Mouse (Mus musculus): ENCODE results near the gene 4930595D18Rik.
A peak's percentile ranks its signal among the peaks of the same experiment; 100 is the strongest.

The 4930595D18Rik gene

GRCm38 (mm10) chr12:111184476-111184875, at the start of gene 4930595D18Rik:
Gene 4930595D18Rik (minus strand): TSS chr12:111184491.
- no peak for DNase-seq (ENCODE audit: low spot score in 2 of 2)

GRCm38 (mm10) chr12:111233798-111234197, 49.5 kb upstream of the 4930595D18Rik start:
- DNase-seq (ENCODE audit: low spot score in 2 of 2), result no peak

GRCm38 (mm10) chr12:111230793-111231192, 46.5 kb upstream of the 4930595D18Rik start:
- DNase-seq (ENCODE audit: low spot score in 2 of 2), result no peak

GRCm38 (mm10) chr12:111228488-111228887, 44.2 kb upstream of the 4930595D18Rik start:
- no peak for DNase-seq (ENCODE audit: low spot score in 2 of 2)

- DNase-seq (ENCODE audit: low spot score in 2 of 2), result no peak
Observed at GRCm38 (mm10) chr12:111227410-111227809, 43.1 kb upstream of the 4930595D18Rik start.

GRCm38 (mm10) chr12:111225197-111225780, 41.0 kb upstream of the 4930595D18Rik start:
- no peak for DNase-seq (ENCODE audit: low spot score in 2 of 2)

GRCm38 (mm10) chr12:111218867-111219266, 34.6 kb upstream of the 4930595D18Rik start:
- DNase-seq (ENCODE audit: low spot score in 2 of 2), result no peak

- no peak for DNase-seq (ENCODE audit: low spot score in 2 of 2)
Observed at GRCm38 (mm10) chr12:111211729-111212128, 27.4 kb upstream of the 4930595D18Rik start.

GRCm38 (mm10) chr12:111207641-111208040, 23.4 kb upstream of the 4930595D18Rik start:
- DNase-seq (ENCODE audit: low spot score in 2 of 2), result no peak

- peak in 1 of 2 experiments; percentile 51 for DNase-seq (ENCODE audit: low spot score in 2 of 2)
Observed at GRCm38 (mm10) chr12:111203945-111204344, 19.7 kb upstream of the 4930595D18Rik start.

- peak; percentile 53 to 58 for DNase-seq (ENCODE audit: low spot score in 2 of 2)
Observed at GRCm38 (mm10) chr12:111203076-111203475, 18.8 kb upstream of the 4930595D18Rik start.

- no peak for DNase-seq (ENCODE audit: low spot score in 2 of 2)
Observed at GRCm38 (mm10) chr12:111196548-111196947, 12.3 kb upstream of the 4930595D18Rik start.

- no peak for DNase-seq (ENCODE audit: low spot score in 2 of 2)
Observed at GRCm38 (mm10) chr12:111193331-111193730, 9.0 kb upstream of the 4930595D18Rik start.

- no peak for DNase-seq (ENCODE audit: low spot score in 2 of 2)
Observed at GRCm38 (mm10) chr12:111192777-111193176, 8.5 kb upstream of the 4930595D18Rik start.

- DNase-seq (ENCODE audit: low spot score in 2 of 2), result no peak
Observed at GRCm38 (mm10) chr12:111190891-111191290, 6.6 kb upstream of the 4930595D18Rik start.

GRCm38 (mm10) chr12:111190355-111190754, 6.1 kb upstream of the 4930595D18Rik start:
- no peak for DNase-seq (ENCODE audit: low spot score in 2 of 2)

- no peak for DNase-seq (ENCODE audit: low spot score in 2 of 2)
Observed at GRCm38 (mm10) chr12:111188295-111188694, 4.0 kb upstream of the 4930595D18Rik start.

GRCm38 (mm10) chr12:111186986-111187385, 2.7 kb upstream of the 4930595D18Rik start:
- DNase-seq (ENCODE audit: low spot score in 2 of 2), result no peak

GRCm38 (mm10) chr12:111182378-111182777, 1.9 kb downstream of the 4930595D18Rik start:
- no peak for DNase-seq (ENCODE audit: low spot score in 2 of 2)

- DNase-seq (ENCODE audit: low spot score in 2 of 2), result no peak
Observed at GRCm38 (mm10) chr12:111181848-111182247, 2.4 kb downstream of the 4930595D18Rik start.

- DNase-seq (ENCODE audit: low spot score in 2 of 2), result no peak
Observed at GRCm38 (mm10) chr12:111178772-111179171, 5.5 kb downstream of the 4930595D18Rik start.

GRCm38 (mm10) chr12:111168891-111169290, 15.4 kb downstream of the 4930595D18Rik start:
- DNase-seq (ENCODE audit: low spot score in 2 of 2), result peak in 1 of 2 experiments; percentile 52

- no peak for DNase-seq (ENCODE audit: low spot score in 2 of 2)
Observed at GRCm38 (mm10) chr12:111166681-111167289, 17.5 kb downstream of the 4930595D18Rik start.

Data from right cerebral cortex, postnatal 10 days (tissue).